Mouse (Mus musculus) heart, embryonic 12.5 days (tissue): ENCODE results near the gene 1700001L19Rik. TPM values are rescaled to one million over a fixed set of nuclear protein-coding genes. Genes with fewer than 3 reads are reported as not detected.

Source experiments
- ATAC-seq: fragments of 200-750 bp; cut with Nextera tagmentation; 2 replicates; pipeline ENCODE4 v1.8.0; 2017; ENCODE audit warnings: moderate TSS enrichment, moderate library complexity; ENCODE audit not compliant: insufficient number of reproducible peaks, low FRiP score
- H3K27ac ChIP-seq: fragments of 300-500 bp; sonication (generic); 2 replicates; pipeline ENCODE4 v1.5.1; 2016; ENCODE audit warnings: mild to moderate bottlenecking, moderate library complexity; ENCODE audit not compliant: poor library complexity, severe bottlenecking
- H3K27me3 ChIP-seq: fragments of 300-500 bp; sonication (generic); replicated peaks from 2 replicates; pipeline ENCODE4 v1.6.1; 2016; ENCODE audit warnings: mild to moderate bottlenecking, moderate library complexity
- H3K36me3 ChIP-seq: fragments of 300-500 bp; sonication (generic); 2 replicates; pipeline ENCODE4 v1.6.1; 2016; ENCODE audit warnings: mild to moderate bottlenecking, moderate library complexity
- H3K4me1 ChIP-seq: fragments of 300-500 bp; sonication (generic); replicated peaks from 2 replicates; pipeline ENCODE4 v1.6.1; 2016; ENCODE audit warnings: mild to moderate bottlenecking
- H3K4me2 ChIP-seq: fragments of 300-500 bp; sonication (generic); 2 replicates; pipeline ENCODE4 v1.6.1; 2016; ENCODE audit warnings: mild to moderate bottlenecking, moderate library complexity
- H3K4me3 ChIP-seq: fragments of 300-500 bp; sonication (generic); 2 replicates; pipeline ENCODE4 v1.5.1; 2016; ENCODE audit warnings: mild to moderate bottlenecking
- H3K9ac ChIP-seq: fragments of 300-500 bp; sonication (generic); 2 replicates; pipeline ENCODE4 v1.6.1; 2016; ENCODE audit warnings: mild to moderate bottlenecking, moderate library complexity
- H3K9me3 ChIP-seq: fragments of 300-500 bp; sonication (generic); replicated peaks from 2 replicates; pipeline ENCODE4 v1.6.1; 2016; ENCODE audit warnings: mild to moderate bottlenecking, moderate library complexity
- WGBS: fragments of 180-500 bp; shearing (Covaris S2); methylation state at CpG from one replicate; pipeline ENCODE4 v1.1.7; 2016; 5-methylcytosine and 5-hydroxymethylcytosine counted together
- polyA plus RNA-seq: library from polyadenylated mRNA; unstranded; fragments of >200 nt; fragmentation: Nextera tagmentation; extraction: Ambion mirVana; gene quantifications from 2 replicates; pipeline ENCODE4 v1.2.1, GENCODE M21; 2016

The 1700001L19Rik gene
- polyA plus RNA-seq, 1 experiment from 2014 or later, result 0.22 TPM

DNA sequence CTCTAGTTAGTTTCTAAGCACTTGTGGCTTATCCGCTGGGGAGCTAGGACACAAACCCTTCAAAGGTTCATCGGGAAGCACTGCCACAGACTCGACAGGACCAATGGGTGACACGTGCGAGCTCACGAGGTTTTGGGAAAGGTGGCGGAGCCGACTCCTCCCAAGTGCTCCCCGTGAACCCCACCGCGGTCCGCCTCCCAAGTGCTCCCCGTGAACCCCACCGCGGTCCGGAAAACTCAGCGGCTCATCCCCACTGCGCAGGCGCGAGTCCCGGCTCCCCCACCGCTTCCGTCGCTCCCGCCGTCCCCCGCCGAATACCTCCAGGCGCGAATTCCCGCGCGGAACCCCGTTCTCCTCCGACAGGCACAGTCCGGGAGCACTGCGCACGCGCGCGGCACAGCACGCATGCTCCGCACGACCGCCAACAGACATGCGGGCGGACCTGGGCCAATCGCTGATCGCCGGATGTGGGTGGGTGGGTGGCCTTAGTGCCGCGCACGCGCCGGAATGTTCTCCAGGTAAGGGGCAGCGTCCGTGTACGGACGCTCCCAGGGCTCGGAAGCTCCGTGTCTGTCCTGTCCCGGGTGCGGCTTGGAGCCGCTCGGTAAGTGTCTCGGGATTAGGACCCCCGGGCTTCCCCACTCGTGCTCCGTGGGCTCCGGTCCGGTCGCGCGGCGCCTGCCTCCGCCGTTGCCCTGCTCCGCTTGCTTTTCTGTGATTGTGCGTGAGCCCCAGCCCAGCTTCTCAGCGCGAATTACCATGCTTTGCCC lies 15.3 kb upstream of the 1700001L19Rik start, which contains the start of the genes Mtrr and Fastkd3:
Mtrr (minus strand) TSS at position 403 of the 770 bp plus-strand sequence.
Fastkd3 (plus strand) TSS at position 488 of the 770 bp plus-strand sequence.
- peak within 1 kb of the TSS; percentile 97 for H3K4me3 ChIP-seq
- H3K36me3 ChIP-seq, result peaks cover 58% of the 10 kb centered on the region
- WGBS, result under 1% methylated on average over 81 of the region's 81 CpGs
- H3K9me3 ChIP-seq, result no peaks in the 10 kb centered on the region
- H3K9ac ChIP-seq, result peak within 1 kb of the TSS; percentile 92
- peaks cover 7% of the 10 kb centered on the region for H3K4me1 ChIP-seq
- ATAC-seq, result peak; percentile 100
- H3K27me3 ChIP-seq, result no peaks in the 10 kb centered on the region
- peak within 1 kb of the TSS; percentile 76 for H3K27ac ChIP-seq
- H3K4me2 ChIP-seq, result peak within 1 kb of the TSS; percentile 97

DNA sequence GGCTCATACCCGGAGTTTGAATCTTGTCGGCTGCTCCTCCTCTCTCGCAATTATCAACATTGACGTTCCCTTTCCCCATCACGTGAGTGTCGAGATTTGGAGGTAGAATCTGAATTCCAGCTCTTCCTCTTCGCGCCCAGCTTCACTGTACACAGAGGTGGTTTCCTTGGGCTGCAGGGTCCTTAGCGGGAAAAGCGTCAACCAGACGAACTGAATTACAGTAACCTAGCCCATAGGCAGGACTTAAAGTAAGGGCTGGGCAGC lies 14.8 kb upstream of the 1700001L19Rik start:
- Histone ChIP-seq H3K27me3 (no peaks in the 10 kb centered on the region), H3K9me3 (no peaks in the 10 kb centered on the region), H3K4me2 (peak overlapping the region; percentile 97), H3K4me3 (peak overlapping the region; percentile 97), H3K4me1 (peaks cover 7% of the 10 kb centered on the region), H3K9ac (peak overlapping the region; percentile 92), H3K27ac (peak overlapping the region; percentile 76), H3K36me3 (peaks cover 57% of the 10 kb centered on the region)
- under 1% methylated on average over 11 of the region's 11 CpGs for WGBS
- no peak for ATAC-seq

DNA sequence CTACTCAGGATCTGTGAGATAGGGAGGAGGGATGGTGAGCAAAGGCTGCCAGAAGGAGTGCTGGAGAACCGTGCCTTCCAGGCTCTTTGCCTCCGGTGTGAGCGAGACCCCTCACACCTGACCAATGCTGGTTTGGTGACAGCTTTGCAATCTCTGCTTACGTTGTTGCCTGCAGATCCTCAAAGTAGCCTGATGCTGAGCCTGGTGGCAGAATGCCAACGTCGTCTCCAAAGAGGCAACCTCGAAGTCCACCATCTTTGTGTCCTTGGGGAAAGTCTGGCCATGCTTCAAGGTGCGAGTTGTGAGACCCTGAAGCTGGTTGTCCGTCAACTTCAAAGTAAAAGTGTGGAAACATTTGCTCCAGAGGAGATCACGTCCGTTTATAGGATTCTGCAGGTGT lies 13.3 kb upstream of the 1700001L19Rik start:
- H3K36me3 ChIP-seq, result peaks cover 61% of the 10 kb centered on the region
- H3K4me2 ChIP-seq, result no peak overlapping the region
- no peak overlapping the region for H3K27ac ChIP-seq
- no peak for ATAC-seq
- no peaks in the 10 kb centered on the region for H3K9me3 ChIP-seq
- peaks cover 7% of the 10 kb centered on the region for H3K4me1 ChIP-seq
- H3K4me3 ChIP-seq, result no peak overlapping the region
- no peak overlapping the region for H3K9ac ChIP-seq
- H3K27me3 ChIP-seq, result no peaks in the 10 kb centered on the region
- WGBS, result 91% methylated on average over 11 of the region's 11 CpGs

DNA sequence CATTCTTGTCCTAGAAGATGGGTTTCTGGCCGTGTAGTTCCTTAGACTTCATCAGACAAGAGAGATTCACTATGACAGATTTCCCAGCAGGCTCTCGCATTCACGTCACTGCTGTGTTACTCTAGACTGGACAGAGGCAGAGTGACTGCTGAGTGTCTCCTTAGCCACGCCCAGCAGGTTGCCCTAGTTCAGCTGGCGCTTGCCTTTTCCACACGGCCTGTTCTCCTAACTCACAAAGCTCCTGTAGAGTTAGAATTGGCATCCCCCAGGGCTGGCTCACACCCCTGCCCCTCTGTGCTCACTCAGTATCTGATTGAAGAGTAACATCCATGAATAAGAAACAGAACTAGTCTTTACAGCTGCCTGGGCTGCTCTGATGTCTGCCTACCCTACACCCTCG lies 11.8 kb upstream of the 1700001L19Rik start:
- no peak overlapping the region for H3K4me3 ChIP-seq
- no peak overlapping the region for H3K4me2 ChIP-seq
- peaks cover 65% of the 10 kb centered on the region for H3K36me3 ChIP-seq
- no peak overlapping the region for H3K9ac ChIP-seq
- no peaks in the 10 kb centered on the region for H3K27me3 ChIP-seq
- H3K4me1 ChIP-seq, result peaks cover 7% of the 10 kb centered on the region
- WGBS, result 86% methylated on average over 7 of the region's 7 CpGs
- H3K27ac ChIP-seq, result no peak overlapping the region
- no peak for ATAC-seq
- no peaks in the 10 kb centered on the region for H3K9me3 ChIP-seq

DNA sequence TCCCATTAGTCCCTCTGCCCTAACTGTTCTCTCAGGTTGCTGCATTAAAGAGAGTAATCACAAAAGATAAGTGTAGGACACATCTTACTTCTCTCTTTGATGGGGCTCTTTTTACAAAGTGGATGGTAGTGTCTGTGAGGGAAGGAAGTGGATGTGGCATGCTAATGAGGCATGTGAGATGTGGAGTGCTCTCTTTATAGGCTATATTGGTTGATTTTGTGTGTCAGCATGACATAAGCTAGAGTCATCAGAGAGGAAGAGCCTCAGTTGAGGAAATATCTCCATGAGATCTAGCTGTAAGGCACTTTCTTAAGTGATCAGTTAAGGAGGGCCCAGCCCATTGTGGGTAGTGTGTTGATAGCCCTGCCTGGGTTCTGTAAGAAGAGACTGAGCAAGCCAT lies 8.9 kb upstream of the 1700001L19Rik start:
- H3K4me1 ChIP-seq, result no peaks in the 10 kb centered on the region; the same call in 1 of the 2 replicates
- H3K9me3 ChIP-seq, result 0 out of 2 replicates have a peak, but pooled peaks cover 4% of the 10 kb centered on the region
- H3K4me3 ChIP-seq, result no peak overlapping the region
- peaks cover 89% of the 10 kb centered on the region for H3K36me3 ChIP-seq
- no peak overlapping the region for H3K27ac ChIP-seq
- H3K9ac ChIP-seq, result no peak overlapping the region
- ATAC-seq, result no peak
- no peak overlapping the region for H3K4me2 ChIP-seq
- H3K27me3 ChIP-seq, result no peaks in the 10 kb centered on the region

DNA sequence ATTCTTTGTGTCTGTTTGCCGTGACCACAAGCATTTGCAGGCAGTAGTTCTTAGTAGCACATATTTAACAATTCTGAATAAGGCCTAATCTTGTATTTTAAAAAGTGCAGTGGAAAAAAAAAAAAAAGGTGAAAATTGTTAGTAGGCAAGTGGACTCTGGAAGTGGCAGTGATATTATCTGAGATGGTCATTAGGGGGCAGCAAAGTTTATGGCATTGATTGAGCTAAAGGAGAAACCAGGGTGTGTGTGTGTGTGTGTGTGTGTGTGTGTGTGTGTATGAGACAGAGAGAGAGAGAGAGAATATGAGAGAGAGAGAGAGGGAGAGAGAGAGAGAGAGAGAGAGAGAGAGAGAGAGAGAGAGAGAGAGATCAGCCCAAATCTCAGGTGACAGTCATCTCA lies 3.4 kb upstream of the 1700001L19Rik start:
- WGBS, result 85% methylated on average over 1 of the region's 1 CpGs
- no peak for ATAC-seq
- Histone ChIP-seq H3K27me3 (peaks cover 13% of the 10 kb centered on the region), H3K9ac (no peak overlapping the region), H3K4me1 (0 out of 2 replicates have a peak, but pooled peaks cover 3% of the 10 kb centered on the region), H3K9me3 (0 out of 2 replicates have a peak, but pooled peaks cover 7% of the 10 kb centered on the region), H3K4me3 (no peak overlapping the region), H3K27ac (no peak overlapping the region), H3K36me3 (peaks cover 48% of the 10 kb centered on the region), H3K4me2 (no peak overlapping the region)

DNA sequence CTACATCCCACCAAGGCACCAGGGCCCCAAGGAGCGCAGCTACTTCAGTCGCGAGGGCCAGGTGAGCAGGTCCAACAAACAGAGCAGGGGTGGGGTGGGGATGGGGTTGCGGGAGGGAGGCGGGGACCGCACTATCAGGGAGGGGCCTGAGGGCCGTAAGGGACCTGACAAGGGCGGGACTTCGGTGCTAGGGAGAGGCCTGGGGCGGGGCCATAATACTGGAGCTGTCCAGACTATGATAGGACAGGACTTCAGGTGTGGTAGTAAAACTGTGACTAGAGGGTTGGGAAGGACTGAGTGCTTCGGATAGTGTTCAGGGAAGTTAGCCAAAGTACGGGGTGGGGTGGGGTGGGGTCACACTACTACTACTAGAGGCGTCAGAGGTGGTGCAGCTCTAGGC lies 446 bp downstream of the 1700001L19Rik start:
- Histone ChIP-seq H3K27me3 (peaks cover 13% of the 10 kb centered on the region), H3K4me2 (peak overlapping the region; percentile 44), H3K4me1 (peaks cover 11% of the 10 kb centered on the region), H3K4me3 (no peak overlapping the region), H3K9ac (no peak overlapping the region), H3K36me3 (peaks cover 11% of the 10 kb centered on the region), H3K27ac (no peak overlapping the region), H3K9me3 (0 out of 2 replicates have a peak, but pooled peaks cover 4% of the 10 kb centered on the region)
- 15% methylated on average over 13 of the region's 13 CpGs for WGBS
- ATAC-seq, result peak; percentile 75

DNA sequence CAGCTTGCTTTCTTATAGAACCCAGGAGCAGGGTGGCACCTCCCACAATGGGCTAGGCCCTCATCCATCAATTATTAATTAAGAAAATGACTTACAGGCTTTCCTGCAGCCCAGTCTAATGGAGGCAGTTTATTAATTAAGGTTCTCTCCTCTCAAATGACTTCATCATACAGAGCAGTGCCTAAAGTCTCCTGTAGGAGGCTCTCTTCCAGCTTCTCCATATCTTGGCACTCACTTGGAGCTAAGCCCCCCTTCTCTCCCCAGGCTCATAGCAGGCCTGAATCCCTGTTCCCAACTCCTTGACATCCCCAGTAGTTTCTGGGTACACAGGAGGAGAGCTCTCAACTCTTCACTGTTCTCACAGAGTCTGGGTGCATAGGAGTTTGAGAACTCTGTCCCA lies 1.7 kb downstream of the 1700001L19Rik start:
- 0 out of 2 replicates have a peak, but pooled peaks cover 3% of the 10 kb centered on the region for H3K9me3 ChIP-seq
- peaks cover 11% of the 10 kb centered on the region for H3K4me1 ChIP-seq
- no peak overlapping the region for H3K4me3 ChIP-seq
- peaks cover 13% of the 10 kb centered on the region for H3K27me3 ChIP-seq
- no peak overlapping the region for H3K27ac ChIP-seq
- H3K4me2 ChIP-seq, result no peak overlapping the region
- H3K36me3 ChIP-seq, result peaks cover 8% of the 10 kb centered on the region
- H3K9ac ChIP-seq, result no peak overlapping the region
- no peak for ATAC-seq

DNA sequence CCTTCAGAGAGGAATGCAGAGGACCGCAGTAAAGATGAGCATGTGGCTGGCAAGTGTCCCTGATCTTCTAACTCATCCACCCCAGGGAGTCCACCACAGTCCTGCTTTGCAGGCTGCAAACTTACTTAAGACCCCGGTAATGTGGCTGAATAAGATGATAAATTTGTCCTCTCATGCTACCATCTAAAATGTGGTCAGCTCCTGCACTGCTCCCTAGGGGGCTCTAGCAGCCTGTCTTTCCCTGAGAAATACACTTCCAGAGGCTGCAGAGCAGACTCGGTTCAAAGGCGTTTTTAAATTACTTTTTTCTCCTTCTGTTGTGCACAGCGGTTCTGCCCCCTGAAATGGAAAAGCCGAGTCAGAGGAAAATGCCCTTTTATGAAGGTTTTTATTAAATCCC lies 4.0 kb downstream of the 1700001L19Rik start:
- Histone ChIP-seq H3K4me2 (no peak overlapping the region), H3K4me1 (peaks cover 17% of the 10 kb centered on the region), H3K9me3 (no peaks in the 10 kb centered on the region), H3K27me3 (peaks cover 13% of the 10 kb centered on the region), H3K27ac (no peak overlapping the region), H3K36me3 (no peaks in the 10 kb centered on the region), H3K9ac (no peak overlapping the region), H3K4me3 (no peak overlapping the region)
- ATAC-seq, result 0 out of 2 replicates have a peak, but pooled peaks have one; percentile 23
- WGBS, result 22% methylated on average over 6 of the region's 6 CpGs

DNA sequence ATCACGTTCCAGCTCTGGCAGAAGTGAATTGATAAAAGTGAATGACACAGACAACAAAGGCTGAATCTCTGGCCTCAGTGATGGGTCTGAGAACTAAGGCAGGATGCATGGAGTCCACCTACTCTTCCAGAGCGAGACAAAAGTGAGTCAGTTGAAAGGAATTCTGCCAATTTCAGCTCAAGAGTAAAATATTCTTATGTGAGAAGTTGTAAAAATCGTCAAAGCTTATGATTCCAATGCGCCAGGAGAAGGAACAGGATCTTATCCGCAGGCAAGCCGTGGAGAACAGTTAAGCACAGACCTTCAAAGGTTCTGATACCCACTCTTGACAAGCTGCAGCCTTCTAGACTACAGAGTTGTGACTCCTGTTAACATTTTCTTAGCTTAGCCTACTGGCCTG lies 5.9 kb downstream of the 1700001L19Rik start:
- 62% methylated on average over 6 of the region's 6 CpGs for WGBS
- peaks cover 19% of the 10 kb centered on the region for H3K4me1 ChIP-seq
- H3K27ac ChIP-seq, result no peak overlapping the region
- ATAC-seq, result no peak
- no peak overlapping the region for H3K9ac ChIP-seq
- H3K36me3 ChIP-seq, result no peaks in the 10 kb centered on the region
- H3K4me2 ChIP-seq, result no peak overlapping the region
- no peak overlapping the region for H3K4me3 ChIP-seq
- no peaks in the 10 kb centered on the region for H3K9me3 ChIP-seq
- no peaks in the 10 kb centered on the region; the same call in 1 of the 2 replicates for H3K27me3 ChIP-seq

DNA sequence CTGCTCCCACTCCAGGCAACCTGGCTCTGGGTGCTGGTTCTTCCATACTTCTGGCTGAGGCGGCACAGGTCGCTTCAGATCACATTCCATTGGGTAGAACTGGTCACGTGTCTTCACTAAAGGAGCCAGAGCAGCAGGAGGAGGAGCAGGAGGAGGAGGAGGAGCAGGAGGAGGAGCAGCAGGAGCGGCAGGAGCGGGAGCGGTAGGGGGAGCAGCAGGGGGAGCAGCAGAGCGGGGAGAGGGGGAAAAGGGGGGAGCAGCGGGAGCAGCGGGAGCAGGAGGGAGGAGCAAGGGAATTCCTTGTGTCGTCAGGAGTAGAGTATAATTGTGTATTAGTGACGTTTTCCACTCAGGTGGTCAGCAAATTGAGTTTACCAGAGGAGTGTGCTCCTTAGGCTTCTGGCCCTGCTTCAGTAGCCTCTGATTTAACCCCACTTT lies 8.5 kb downstream of the 1700001L19Rik start:
- Histone ChIP-seq H3K9ac (peak overlapping the region; percentile 2; the same call in 1 of the 2 replicates), H3K36me3 (no peaks in the 10 kb centered on the region), H3K4me2 (peak overlapping the region; percentile 66), H3K9me3 (no peaks in the 10 kb centered on the region), H3K4me3 (peak overlapping the region; percentile 38), H3K4me1 (peaks cover 21% of the 10 kb centered on the region), H3K27me3 (no peaks in the 10 kb centered on the region), H3K27ac (no peak overlapping the region)
- 4% methylated on average over 9 of the region's 11 CpGs for WGBS
- ATAC-seq, result peak; percentile 73
